Mouse (Mus musculus) large intestine, adult 2 months (tissue): ENCODE data around the gene Atp2a3. TPM values are rescaled to one million over a fixed set of nuclear protein-coding genes. Genes with fewer than 3 reads are reported as not detected.

Experiments used
- DNase-seq: peaks from one replicate; pipeline ENCODE4 v3.0.0-alpha.2; 2012; ENCODE audit warnings: low read depth, low spot score
- WGBS: fragments of 180-500 bp; shearing (Covaris S2); methylation state at CpG from one replicate; pipeline ENCODE4 v1.1.7; 2018; 5-methylcytosine and 5-hydroxymethylcytosine counted together
- polyA plus RNA-seq: library from polyadenylated mRNA; depleted of rRNA; stranded (reverse); fragments of >200 nt; gene quantifications from 2 replicates; pipeline ENCODE4 v1.2.3, GENCODE M21; 2012

Atp2a3 gene
- polyA plus RNA-seq, 1 experiment: 118 TPM

DNA sequence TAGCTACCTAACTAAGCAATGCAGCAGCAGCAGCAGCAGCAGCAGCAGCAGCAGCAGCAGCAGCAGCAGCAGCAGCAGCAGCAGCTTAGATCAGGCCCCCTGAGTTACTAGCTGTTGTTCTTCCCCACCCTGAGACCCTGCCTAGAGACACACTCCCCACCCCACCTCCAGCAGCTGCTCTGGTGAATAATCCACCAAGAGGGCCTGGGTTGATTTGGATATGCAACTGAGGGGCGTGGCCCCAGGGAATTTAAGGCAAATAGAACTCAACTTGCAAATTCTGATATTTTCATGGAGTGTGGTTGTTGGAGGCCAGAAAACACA, 7.9 kb upstream of the Atp2a3 start:
- no peak for DNase-seq
- 30% methylated on average over 1 of the region's 1 CpGs for WGBS

DNA sequence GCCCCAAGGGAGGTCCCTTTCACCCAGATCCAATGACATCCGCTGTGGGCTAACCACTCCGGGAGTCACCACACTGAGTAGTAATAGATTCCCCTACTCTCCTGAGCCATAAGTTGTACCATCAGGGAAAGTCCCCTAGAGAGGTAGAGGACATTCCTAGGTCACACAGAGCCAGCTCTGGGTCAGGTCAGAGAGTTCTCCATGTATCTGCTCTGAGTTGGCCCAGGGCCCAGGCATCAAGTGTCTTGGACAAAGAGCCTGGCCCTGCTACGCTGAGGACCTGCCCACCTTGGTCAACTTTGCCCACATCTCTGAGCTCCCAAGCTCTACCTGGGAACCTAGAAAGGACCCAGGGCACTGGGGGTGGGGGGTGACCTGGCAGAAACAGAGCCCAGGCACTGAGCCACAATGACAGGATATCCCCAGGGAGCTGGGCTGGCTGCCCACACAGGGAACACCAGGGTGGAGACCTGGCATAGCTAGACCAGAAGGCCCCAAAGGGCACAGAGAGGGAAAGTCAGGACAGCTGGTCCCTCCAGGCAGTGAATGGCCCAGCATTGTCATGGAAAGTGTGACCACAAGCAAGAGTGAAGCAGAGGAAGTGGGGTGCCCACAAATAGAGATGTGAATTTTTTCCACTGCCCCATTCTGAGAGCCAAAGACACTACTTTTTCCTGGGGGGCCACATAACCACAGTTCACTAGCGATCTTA, 7.4 kb upstream of the Atp2a3 start:
- DNase-seq: no peak
- whole genome bisulfite sequencing: 36% methylated on average over 4 of the region's 4 CpGs

DNA sequence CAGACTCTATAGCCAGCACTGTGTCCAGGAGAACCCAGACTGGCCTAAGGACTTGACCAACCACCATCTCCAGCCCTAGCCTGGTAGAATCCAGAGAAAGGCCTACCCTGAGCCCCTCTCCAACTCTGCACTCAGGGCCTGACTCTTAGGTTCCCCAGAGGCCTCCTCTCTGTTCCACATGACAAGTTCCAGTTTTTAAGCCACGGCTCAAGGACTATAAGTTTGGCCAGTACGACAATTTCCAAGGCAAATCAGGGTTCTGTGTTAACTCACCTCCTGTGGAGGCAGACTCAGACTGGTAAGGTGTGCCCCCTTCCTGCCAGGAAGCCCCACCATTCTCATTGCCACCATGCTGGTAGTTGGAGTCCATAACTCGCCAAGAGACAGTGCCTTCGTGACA, 6.8 kb upstream of the Atp2a3 start:
- WGBS: 88% methylated on average over 4 of the region's 4 CpGs
- DNase-seq: no peak

DNA sequence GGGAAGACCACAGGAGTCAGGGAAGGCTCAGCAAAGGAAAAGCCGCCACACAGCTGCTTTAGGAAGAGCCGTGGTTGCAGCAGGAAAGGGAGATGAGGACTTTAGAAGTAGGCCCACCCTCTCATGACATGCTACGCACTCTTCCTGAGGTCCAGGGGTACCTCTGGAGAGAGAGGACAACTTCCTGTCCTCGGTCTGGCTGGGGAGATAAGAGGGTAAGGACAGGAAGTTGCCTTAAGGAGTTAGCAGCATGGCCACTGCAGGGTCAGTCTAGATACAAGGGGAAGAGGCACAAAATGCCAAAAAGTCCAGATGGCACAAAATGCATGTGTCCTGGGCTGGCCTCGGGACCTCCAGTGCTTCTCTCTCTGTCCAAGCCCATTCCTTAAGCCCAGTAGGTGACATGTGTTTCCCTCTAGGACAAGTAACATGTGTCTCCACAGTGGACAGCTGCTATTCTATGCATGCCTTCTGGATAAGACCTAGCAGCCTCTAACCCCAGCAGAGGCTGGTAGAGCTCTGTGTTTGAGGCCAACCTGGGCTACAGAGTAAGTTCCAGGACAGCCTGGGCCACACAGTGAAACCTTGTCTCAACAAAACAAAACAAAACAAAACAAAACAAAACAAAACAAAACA, 5.5 kb upstream of the Atp2a3 start:
- no peak for DNase-seq
- 76% methylated on average over 5 of the region's 5 CpGs for WGBS

DNA sequence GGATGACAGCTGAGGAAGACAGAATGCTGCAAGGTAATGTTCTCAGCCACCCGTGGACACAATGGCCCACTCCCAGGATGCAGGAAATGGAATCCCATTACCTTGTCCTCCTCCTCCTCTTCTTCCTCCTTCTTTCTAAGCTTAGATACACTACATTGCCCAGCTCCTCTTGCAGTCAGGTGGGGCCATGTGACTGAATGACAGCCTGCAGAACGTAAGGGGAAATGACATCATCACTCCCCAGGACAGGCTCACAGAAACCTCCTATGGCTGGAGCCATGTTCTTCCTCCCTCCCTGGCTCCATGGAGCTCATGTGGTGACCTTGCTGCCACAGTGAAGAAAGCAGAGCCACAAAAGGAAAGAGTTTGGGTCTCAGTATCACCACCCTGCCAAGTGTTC, 3.7 kb upstream of the Atp2a3 start:
- no peak for DNase-seq
- 64% methylated on average over 2 of the region's 2 CpGs for WGBS

DNA sequence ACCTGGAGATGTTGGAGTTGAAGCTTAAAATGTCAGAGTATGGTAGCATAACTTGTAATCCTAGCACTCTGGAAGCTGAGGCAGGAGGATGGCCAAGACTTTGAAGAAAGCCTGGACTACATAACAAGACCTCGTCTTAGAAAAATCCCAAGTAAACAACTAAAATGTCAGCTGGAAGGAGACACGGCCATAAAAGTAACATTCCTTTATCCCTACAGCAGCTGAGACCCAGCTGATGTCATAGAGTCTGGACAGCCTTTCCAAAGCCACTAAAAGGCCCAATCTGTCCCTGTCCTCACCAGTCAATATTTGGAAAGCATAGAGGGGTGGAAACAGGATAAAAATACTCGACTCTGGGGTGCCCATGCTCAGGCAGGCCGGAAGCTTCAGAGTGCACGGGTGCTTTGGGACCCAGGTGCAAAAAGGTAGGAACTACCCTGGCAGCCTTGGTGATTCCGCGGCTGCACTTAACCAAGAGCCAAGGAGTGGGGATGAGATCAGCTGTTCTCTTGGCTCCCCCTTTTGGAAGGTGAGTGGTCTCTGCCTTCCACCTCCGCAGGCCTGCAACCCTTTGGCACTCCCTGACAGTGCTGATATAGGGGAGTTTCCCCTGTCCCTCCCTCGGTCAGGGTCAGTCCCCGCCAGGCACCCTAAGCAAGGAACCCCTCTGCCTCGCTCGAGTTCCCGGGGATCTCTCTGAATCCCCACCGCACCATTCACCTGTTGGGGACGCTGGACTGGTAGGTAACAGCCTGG, 867 bp upstream of the Atp2a3 start:
- no peak for DNase-seq
- 37% methylated on average over 15 of the region's 15 CpGs for WGBS

DNA sequence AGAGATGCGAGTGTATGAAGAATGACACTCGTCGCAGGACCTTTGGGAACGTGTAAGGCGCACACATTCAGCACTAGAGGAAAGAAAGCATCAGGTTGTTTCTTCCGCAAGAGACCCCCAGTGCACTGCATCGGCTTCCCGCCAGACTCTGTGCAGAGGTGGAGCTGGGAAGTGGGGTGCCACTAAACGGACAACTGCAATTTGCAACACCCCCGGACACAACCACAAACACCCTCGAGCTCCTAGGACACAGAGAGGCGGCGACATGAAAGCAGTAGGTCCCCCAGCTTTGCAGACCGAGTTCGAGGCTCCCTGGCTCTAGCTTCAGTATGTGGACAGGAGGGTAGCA, 272 bp upstream of the Atp2a3 start:
- 32% methylated on average over 15 of the region's 15 CpGs for WGBS
- DNase-seq: no peak

DNA sequence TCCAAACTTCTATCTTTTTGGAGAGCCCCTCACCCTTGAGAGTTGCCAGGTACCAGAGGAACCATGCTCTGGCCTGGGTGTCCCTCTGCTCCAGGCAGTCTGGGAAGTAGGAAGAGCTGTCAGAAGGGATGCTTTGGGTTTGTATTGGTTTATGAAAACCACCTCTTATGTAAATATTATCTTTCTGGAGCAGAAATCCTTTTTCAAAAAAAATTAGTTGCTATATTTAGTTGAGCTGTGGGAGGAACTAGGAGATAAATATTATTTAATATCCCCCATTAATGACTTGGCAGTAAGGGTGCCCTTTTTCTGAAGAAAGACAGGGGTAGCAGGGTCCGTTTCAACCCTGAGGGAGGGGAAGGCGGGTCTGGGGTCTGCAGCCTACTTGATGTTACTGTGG, 1.4 kb downstream of the Atp2a3 start:
- no peak for DNase-seq
- 55% methylated on average over 2 of the region's 2 CpGs for WGBS

DNA sequence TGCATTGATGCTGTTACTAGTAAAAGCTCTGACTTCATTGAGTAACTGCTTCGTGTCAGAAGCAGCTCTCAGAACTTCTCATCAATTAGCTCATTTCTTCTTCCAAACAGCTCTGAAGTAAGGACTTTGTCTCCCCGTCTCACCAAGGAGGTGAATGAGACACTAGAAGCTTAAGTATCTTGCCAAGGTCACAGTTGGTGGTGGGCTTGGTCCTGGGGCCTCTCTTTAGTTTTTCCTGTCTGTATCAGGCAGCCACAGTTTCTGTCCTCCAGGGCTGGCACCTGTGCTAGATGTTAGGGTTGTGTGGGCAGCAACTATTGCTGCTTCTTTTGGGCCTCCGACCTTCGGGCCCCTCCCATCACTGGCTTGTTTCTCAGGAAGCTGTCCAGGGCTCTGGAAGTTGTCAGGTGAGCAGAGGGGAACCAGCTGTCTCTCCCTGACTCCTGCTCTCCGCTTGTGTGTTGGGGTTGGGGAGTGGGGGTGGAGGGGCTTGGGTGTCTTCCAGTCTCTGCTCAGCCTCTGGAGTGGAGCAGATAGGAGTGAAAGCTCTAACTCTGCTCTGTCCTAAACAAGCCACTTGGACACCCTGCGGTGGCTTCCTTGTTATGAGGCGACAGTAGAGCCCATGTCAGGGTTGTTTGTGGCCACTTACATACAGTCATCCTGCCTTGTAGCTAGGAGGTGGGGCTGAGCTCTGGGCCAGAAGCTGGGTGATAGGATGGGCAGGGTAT, 2.3 kb downstream of the Atp2a3 start:
- 21% methylated on average over 7 of the region's 7 CpGs for WGBS
- no peak for DNase-seq

DNA sequence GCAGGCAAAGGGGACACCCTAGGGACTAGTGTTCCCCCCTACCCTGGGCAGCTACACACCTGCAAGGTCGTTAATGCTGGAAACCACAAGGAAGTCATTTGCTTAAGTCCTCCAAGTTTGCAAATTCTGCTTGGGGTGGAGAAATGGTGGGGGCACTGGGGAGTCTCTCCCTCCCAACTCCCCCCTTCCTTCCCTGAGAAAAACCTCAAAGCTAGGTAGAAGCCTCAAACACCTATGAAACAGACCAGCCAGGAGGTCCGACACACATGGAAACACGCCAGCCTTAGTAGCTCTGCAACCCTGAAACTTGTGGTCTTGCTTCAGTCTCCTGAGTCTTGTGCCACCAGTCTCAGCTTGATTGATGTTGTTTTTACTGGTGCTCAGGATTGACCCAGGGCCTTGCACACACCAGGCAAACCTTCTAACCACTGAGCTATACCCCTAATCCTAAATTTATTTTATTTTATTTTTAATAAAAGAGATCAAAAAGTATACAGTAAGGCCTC, 2.9 kb downstream of the Atp2a3 start:
- no peak for DNase-seq

DNA sequence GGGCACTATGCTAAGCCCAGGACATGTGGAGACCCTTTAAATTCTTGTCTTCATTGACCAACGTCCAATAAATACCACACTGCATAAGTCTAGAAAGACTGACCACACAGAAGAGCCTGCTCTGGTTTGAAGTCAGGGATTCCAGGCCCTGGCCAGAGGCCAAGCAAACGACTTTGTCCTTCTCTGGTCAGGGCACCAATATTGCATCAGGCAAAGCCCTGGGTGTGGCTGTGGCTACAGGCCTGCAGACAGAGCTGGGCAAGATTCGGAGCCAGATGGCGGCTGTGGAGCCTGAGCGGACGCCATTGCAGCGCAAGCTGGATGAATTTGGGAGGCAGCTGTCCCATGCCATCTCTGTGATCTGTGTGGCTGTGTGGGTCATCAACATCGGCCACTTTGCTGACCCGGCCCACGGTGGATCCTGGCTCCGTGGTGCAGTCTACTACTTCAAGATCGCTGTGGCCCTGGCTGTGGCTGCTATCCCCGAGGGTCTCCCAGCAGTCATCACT, 14.1 kb downstream of the Atp2a3 start:
- 73% methylated on average over 13 of the region's 13 CpGs for WGBS
- no peak for DNase-seq

More for the DNA sequence above, 2.9 kb downstream of the Atp2a3 start:
- WGBS: 44% methylated on average over 3 of the region's 3 CpGs

DNA sequence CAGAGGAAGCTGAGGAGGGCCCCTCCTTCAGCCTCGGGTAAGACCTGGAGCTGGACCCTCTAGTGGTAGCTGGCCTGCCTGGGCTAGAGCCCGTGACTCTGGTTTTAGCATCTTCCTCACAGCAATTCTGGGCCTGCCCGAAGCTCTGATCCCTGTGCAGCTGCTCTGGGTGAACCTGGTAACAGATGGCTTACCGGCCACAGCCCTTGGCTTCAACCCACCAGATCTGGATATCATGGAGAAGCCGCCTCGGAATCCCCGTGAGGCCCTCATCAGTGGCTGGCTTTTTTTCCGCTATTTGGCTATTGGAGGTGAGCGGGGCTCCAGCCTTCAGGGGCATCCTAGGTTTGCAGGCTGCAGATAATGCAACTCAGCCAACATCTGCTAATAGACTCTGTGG, 21.5 kb downstream of the Atp2a3 start:
- DNase-seq: no peak
- WGBS: 93% methylated on average over 9 of the region's 9 CpGs

DNA sequence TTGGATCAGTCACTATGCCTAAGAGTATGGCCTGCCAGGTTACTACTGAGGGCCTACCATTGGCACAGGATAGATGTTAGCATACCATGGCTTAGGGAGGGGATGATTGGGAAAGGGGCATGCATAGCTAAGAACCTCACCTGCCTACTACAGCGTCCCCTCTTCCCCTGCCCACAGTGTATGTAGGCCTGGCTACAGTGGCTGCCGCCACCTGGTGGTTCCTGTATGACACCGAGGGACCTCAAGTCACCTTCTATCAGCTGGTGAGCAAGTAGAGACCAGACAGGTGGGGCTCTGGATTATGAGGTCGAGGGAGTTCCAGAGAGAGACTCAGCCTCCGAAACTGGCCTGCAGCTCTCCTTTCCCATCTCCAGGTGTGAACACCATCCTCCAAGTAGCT, 22.3 kb downstream of the Atp2a3 start:
- no peak for DNase-seq
- WGBS: 55% methylated on average over 5 of the region's 5 CpGs

DNA sequence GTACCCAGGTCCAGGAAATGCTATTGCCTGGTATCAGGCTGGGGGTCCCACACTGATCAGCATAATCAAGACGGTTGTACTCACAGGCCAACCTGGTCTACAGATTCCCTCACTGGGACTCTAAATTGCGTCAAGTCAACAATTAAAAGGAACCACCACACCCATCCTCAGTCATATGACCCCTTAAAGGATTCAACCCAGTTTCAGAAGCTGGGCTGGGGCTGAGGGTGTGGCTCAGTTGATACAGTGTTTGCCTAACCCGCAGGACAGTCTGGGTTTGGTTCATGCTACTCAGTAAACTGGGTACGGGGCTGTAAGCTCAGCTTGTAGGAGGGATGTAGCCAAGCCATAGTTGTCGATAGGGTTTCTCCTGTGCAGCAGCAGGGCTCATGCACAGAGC, 25.8 kb downstream of the Atp2a3 start:
- DNase-seq: no peak
- WGBS: 34% methylated on average over 5 of the region's 5 CpGs

DNA sequence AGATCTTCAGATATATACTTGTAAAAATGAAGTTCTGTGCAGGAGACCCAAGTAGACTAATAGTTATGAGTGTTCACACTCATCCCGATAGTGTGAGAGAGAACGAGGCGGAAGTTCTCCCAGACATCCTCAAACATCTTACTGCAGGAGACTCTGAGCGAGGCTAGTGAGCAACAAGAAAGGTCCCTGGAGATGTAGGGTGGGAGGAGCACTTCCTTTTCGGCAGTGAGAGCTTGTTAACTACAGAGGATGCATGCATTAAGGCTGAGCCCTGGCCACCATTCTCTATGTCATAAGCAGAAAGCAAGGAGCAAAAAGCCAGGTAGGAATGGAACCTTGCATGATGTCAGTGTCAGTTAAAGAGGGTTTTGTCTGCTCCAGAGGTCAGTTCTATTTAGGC, 26.3 kb downstream of the Atp2a3 start:
- no peak for DNase-seq
- WGBS: 61% methylated on average over 5 of the region's 5 CpGs

DNA sequence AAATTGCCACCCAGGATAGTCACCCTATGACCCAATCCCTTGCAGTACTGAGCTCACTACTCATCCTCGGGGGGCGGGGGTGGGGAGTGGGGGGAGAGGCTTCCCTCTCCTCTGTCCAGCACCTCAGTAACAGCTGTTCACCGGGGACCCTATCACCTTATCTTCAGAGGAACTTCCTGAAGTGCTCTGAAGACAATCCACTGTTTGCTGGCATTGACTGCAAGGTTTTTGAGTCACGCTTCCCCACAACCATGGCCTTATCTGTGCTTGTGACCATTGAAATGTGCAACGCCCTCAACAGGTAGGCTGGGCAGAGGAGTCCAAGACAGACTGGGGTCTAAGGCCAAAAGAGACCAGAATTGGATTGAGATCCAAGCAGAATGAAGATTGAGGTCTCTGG, 26.8 kb downstream of the Atp2a3 start:
- 67% methylated on average over 5 of the region's 5 CpGs for WGBS
- no peak for DNase-seq

DNA sequence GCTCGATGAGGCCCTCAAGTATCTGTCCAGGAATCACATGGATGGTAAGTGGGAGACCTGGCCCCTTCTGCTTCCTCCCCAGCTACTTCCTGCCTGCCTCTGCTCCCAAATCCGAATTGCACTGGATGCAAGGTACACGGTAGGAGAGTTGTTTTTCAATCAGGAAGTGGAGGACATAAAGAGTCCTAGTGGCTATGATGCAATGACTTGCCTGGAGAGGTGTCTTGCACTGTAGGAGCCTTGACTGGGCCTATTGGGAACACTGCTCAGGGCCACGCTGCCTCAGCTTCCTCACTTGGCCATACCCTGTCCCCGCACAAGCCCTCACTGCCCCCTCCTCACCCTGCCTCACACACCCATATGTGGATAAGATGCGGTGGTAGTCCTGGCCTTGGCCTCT, 28.1 kb downstream of the Atp2a3 start:
- 66% methylated on average over 6 of the region's 6 CpGs for WGBS
- DNase-seq: no peak

DNA sequence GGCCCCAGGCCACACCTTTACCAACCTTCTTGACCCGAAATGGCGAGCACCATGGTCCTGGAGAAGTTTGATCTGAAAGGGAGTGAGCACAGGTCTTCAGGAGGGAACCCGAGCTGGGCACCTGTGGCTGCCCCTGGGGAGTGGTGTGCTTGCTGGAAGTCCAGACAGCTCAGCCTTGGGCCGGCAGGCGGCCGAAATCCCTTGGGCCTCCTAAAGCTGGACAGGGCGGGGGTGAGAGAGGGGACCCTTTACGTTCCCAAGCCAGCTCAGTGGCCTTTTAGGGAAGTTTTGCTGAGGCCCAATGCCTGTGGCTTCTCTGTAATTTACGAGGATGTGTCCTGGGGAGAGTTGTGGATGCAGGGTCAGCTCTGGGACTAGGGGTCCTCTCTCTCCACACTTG, 29.7 kb downstream of the Atp2a3 start:
- WGBS: 85% methylated on average over 9 of the region's 9 CpGs
- no peak for DNase-seq

DNA sequence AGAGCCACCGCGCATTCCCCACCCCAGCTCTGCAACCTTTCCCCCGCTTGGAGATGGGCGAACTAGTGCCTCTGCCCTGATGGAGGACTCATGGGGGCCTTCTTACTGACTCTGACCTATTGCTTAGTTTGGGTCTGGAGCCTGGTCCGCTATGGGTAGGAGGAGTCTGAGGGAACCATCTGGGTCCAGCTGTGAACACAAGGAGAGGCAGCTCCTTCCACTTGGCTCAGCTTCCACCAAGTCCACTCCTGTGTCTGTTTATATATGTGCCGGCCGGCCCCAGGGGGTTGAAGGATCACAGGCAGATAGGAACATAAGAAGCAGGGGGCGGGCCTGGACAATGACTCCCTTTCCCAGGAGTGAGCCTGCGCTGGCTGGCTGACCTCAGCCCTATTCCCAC, 31.0 kb downstream of the Atp2a3 start:
- DNase-seq: no peak
- 81% methylated on average over 9 of the region's 9 CpGs for WGBS

DNA sequence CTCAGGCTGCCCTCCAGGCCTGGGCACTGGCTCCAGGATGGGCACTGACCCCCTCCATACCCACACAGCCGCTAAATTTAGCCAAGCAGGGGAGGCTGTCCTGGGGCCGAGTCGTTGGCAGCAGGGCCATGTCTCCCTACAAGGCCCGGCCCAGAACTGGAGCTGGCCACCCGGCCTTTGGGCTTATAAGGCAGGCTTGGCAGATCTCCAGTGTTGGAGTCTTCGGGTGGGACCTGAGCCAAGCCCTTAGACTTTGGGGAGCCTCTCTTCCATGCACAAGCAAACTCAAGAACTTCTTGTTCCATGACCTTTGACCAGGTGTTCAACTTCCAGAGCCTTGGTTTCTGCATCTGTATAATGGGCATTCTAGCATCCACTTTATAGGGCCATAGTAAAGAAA, 35.4 kb downstream of the Atp2a3 start:
- WGBS: 43% methylated on average over 6 of the region's 6 CpGs
- DNase-seq: no peak
